Mouse (Mus musculus) bone marrow macrophage, adult 2 months (primary cell): ENCODE data around the gene Disc1.

Source experiments
- CTCF ChIP-seq: IDR thresholded peaks from 2 replicates; pipeline ENCODE4 v1.5.1; 2012; ENCODE audit warnings: low read depth, mild to moderate bottlenecking, low read length, moderate library complexity
- POLR2A ChIP-seq: IDR thresholded peaks from 2 replicates; pipeline ENCODE4 v1.6.1; 2012; ENCODE audit warnings: mild to moderate bottlenecking, low read depth, low read length, borderline replicate concordance

GRCm38 (mm10) chr8:125272089-125272866, 218.3 kb downstream of the Disc1 start:
- no peak for TF ChIP-seq CTCF
- TF ChIP-seq POLR2A, result no peak
